Mouse (Mus musculus) heart, adult 2 months (tissue): ENCODE measurements around the gene Daxx. TPM values are rescaled to one million over a fixed set of nuclear protein-coding genes. Genes with fewer than 3 reads are reported as not detected.

Experiments
- DNase-seq, 2 experiments: peaks; one replicate each; pipeline ENCODE4 v3.0.0; 2021
- H3K27ac ChIP-seq: fragments of 200-600 bp; 2 replicates; pipeline ENCODE4 v1.8.1; 2022
- H3K27me3 ChIP-seq: fragments of 200-500 bp; 2 replicates; pipeline ENCODE4 v1.6.1; 2012; ENCODE audit warnings: mild to moderate bottlenecking, low read length, inconsistent platforms, mixed read lengths; ENCODE audit not compliant: control insufficient read depth, insufficient read depth
- H3K36me3 ChIP-seq: fragments of 200-500 bp; 2 replicates; pipeline ENCODE4 v1.6.1; 2012; ENCODE audit warnings: low read length, inconsistent platforms; ENCODE audit not compliant: control insufficient read depth, insufficient read depth
- H3K4me1 ChIP-seq: fragments of 200-500 bp; 2 replicates; pipeline ENCODE4 v1.6.1; 2011; ENCODE audit warnings: low read length; ENCODE audit not compliant: control insufficient read depth, insufficient read depth
- H3K4me3 ChIP-seq: fragments of 200-600 bp; 2 replicates; pipeline ENCODE4 v1.8.1; 2022
- H3K79me2 ChIP-seq: fragments of 200-500 bp; replicated peaks from 2 replicates; pipeline ENCODE4 v1.6.1; 2012; ENCODE audit warnings: mild to moderate bottlenecking, inconsistent platforms, low read length, moderate library complexity, mixed read lengths; ENCODE audit not compliant: control insufficient read depth, insufficient read depth
- H3K9ac ChIP-seq: fragments of 200-500 bp; 2 replicates; pipeline ENCODE4 v1.6.1; 2012; ENCODE audit warnings: low read depth, mild to moderate bottlenecking, control low read depth, inconsistent platforms, low read length, mixed read lengths
- CTCF ChIP-seq: fragments of 200-600 bp; IDR thresholded peaks from 2 replicates; pipeline ENCODE4 v1.8.1; 2022; ENCODE audit warnings: antibody characterized with exemption, mild to moderate bottlenecking, moderate library complexity
- EP300 ChIP-seq: fragments of 200-500 bp; IDR thresholded peaks from 2 replicates; pipeline ENCODE4 v1.6.1; 2011; ENCODE audit warnings: low read depth, low read length, control low read depth; ENCODE audit not compliant: insufficient read depth
- POLR2A ChIP-seq: fragments of 200-500 bp; IDR thresholded peaks from 2 replicates; pipeline ENCODE4 v1.6.1; 2011; ENCODE audit warnings: mild to moderate bottlenecking, low read depth, low read length, control low read depth; ENCODE audit not compliant: insufficient read depth
- WGBS: fragments of 180-500 bp; shearing (Covaris S2); methylation state at CpG from one replicate; pipeline ENCODE4 v1.1.7; 2018; 5-methylcytosine and 5-hydroxymethylcytosine counted together
- intact Hi-C: fragments of 180-260 bp; cut with DNase I; formaldehyde crosslinking; loops from one replicate; pipeline ENCODE4 v1.15.1; 2025
- microRNA-seq, 2 experiments: library from miRNA; unstranded; fragments of <30 nt; microRNA quantifications; one replicate each; pipeline ENCODE4 v1.2.0; 2021
- polyA plus RNA-seq: library from polyadenylated mRNA; depleted of rRNA; stranded (reverse); fragments of >200 nt; gene quantifications from 2 replicates; pipeline ENCODE4 v1.2.3, GENCODE M21; 2012; rRNA removed
- total RNA-seq, 2 experiments: library from RNA; stranded (reverse); gene quantifications; 2 replicates each; pipeline ENCODE4 v1.2.3; 2021

Gene Daxx
- total and polyA plus RNA-seq, 3 experiments, result 11.5 to 20.5 (median 16.4) TPM

GRCm38 (mm10) chr17:33959135-33959534 is 49.9 kb downstream of the Daxx start:
- Histone ChIP-seq H3K27ac (no peak overlapping the region), H3K36me3 (peaks cover under 1% of the 10 kb centered on the region; the same call in 1 of the 2 replicates), H3K79me2 (0 out of 2 replicates have a peak, but pooled peaks cover 1% of the 10 kb centered on the region), H3K27me3 (no peaks in the 10 kb centered on the region), H3K4me1 (peaks cover 4% of the 10 kb centered on the region; the same call in 1 of the 2 replicates), H3K9ac (no peak overlapping the region), H3K4me3 (no peak overlapping the region)
- TF ChIP-seq CTCF, result no peak
- TF ChIP-seq EP300, result no peak
- no peak for TF ChIP-seq POLR2A
- 93% methylated on average over 13 of the region's 13 CpGs for WGBS
- DNase-seq, result no peak
- intact Hi-C loops, result no loop called here

- Histone ChIP-seq H3K9ac (no peak overlapping the region), H3K36me3 (no peaks in the 10 kb centered on the region), H3K4me1 (no peaks in the 10 kb centered on the region; the same call in 1 of the 2 replicates), H3K79me2 (0 out of 2 replicates have a peak, but pooled peaks cover 1% of the 10 kb centered on the region), H3K27ac (no peak overlapping the region), H3K27me3 (no peaks in the 10 kb centered on the region), H3K4me3 (no peak overlapping the region)
- WGBS, result 93% methylated on average over 15 of the region's 15 CpGs
- intact Hi-C loops, result no loop called here
- DNase-seq, result no peak
- no peak for TF ChIP-seq CTCF
- TF ChIP-seq EP300, result no peak
- no peak for TF ChIP-seq POLR2A
These were observed 50.7 kb downstream of the Daxx start for GRCm38 (mm10) chr17:33959948-33960347.

- H3K4me3 ChIP-seq, result no peak overlapping the region
- no peak overlapping the region for H3K27ac ChIP-seq
- no peak for TF ChIP-seq CTCF
- no peak for TF ChIP-seq POLR2A
- TF ChIP-seq EP300, result no peak
- H3K79me2 ChIP-seq, result 0 out of 2 replicates have a peak, but pooled peaks cover 1% of the 10 kb centered on the region
- H3K9ac ChIP-seq, result no peak overlapping the region
- H3K36me3 ChIP-seq, result no peaks in the 10 kb centered on the region
- 88% methylated on average over 7 of the region's 7 CpGs for WGBS
- DNase-seq, result no peak
- intact Hi-C loops, result no loop called here
- no peaks in the 10 kb centered on the region for H3K27me3 ChIP-seq
- H3K4me1 ChIP-seq, result no peaks in the 10 kb centered on the region
These were observed 53.7 kb downstream of the Daxx start for GRCm38 (mm10) chr17:33962876-33963275.

Small RNAs within 50 kb of the gene (microRNA-seq; reads per million reads assigned to microRNA genes)
- gene Gm27740, result 0 reads per million in 2 experiments

Other genes starting within 250 kb of the Daxx start
- gene Hnrnpm, start 222.6 kb upstream of the Daxx start, total RNA-seq, result 10 to 100 TPM; 87.9 to 89.9 TPM
- 36.2 and 51.2 TPM in 2 replicates for gene Hnrnpm, start 222.6 kb upstream of the Daxx start, polyA plus RNA-seq
- 100 to 1,000 TPM; 136 to 182 TPM for gene March2, start 190.7 kb upstream of the Daxx start, total RNA-seq
- gene March2, start 190.7 kb upstream of the Daxx start, polyA plus RNA-seq, result 146 and 147 TPM in 2 replicates
- 100 to 1,000 TPM; 238 to 272 TPM for gene Rab11b, start 148.9 kb upstream of the Daxx start, total RNA-seq
- gene Rab11b, start 148.9 kb upstream of the Daxx start, polyA plus RNA-seq, result 388 and 477 TPM in 2 replicates
- 1 to 10 TPM; 4.7 to 7.2 TPM for gene Angptl4, start 127.6 kb upstream of the Daxx start, total RNA-seq
- gene Angptl4, start 127.6 kb upstream of the Daxx start, polyA plus RNA-seq, result 13.2 and 18.9 TPM in 2 replicates
- 10 to 100 TPM; 54.6 to 61.0 TPM for gene Kank3, start 98.9 kb upstream of the Daxx start, total RNA-seq
- 139 and 168 TPM in 2 replicates for gene Kank3, start 98.9 kb upstream of the Daxx start, polyA plus RNA-seq
- 100 to 1,000 TPM; 683 to 757 TPM for gene Rps28, start 84.9 kb upstream of the Daxx start, total RNA-seq
- gene Rps28, start 84.9 kb upstream of the Daxx start, polyA plus RNA-seq, result 329 and 480 TPM in 2 replicates
- 100 to 1,000 TPM; 609 to 707 TPM for gene Ndufa7, start 84.8 kb upstream of the Daxx start, total RNA-seq
- 755 and 759 TPM in 2 replicates for gene Ndufa7, start 84.8 kb upstream of the Daxx start, polyA plus RNA-seq
- 10 to 100 TPM; 27.8 to 34.3 TPM for gene Cd320, start 66.3 kb upstream of the Daxx start, total RNA-seq
- gene Cd320, start 66.3 kb upstream of the Daxx start, polyA plus RNA-seq, result 36.1 and 46.9 TPM in 2 replicates
- not detected for gene Gm7029, start 35.6 kb upstream of the Daxx start, total RNA-seq
- not detected in 2 replicates for gene Gm7029, start 35.6 kb upstream of the Daxx start, polyA plus RNA-seq
- gene Kifc1, start 18.8 kb upstream of the Daxx start, total RNA-seq, result under 1 TPM; 0.57 to 0.66 TPM
- gene Kifc1, start 18.8 kb upstream of the Daxx start, polyA plus RNA-seq, result 0.59 and 0.94 TPM in 2 replicates
- not detected for gene Platr17, start 4.3 kb upstream of the Daxx start, total RNA-seq
- gene Platr17, start 4.3 kb upstream of the Daxx start, polyA plus RNA-seq, result not detected in 2 replicates
- gene Tapbp, start 6.5 kb downstream of the Daxx start, total RNA-seq, result 100 to 1,000 TPM in 1 of 2 experiments, 10 to 100 TPM in 1; 98.9 to 124 TPM
- gene Tapbp, start 6.5 kb downstream of the Daxx start, polyA plus RNA-seq, result 62.5 and 75.7 TPM in 2 replicates
- gene Zbtb22, start 6.5 kb downstream of the Daxx start, total RNA-seq, result 10 to 100 TPM; 13.7 to 18.8 TPM
- gene Zbtb22, start 6.5 kb downstream of the Daxx start, polyA plus RNA-seq, result 24.6 and 26.8 TPM in 2 replicates
- 10 to 100 TPM; 33.2 to 36.0 TPM for gene Rgl2, start 20.1 kb downstream of the Daxx start, total RNA-seq
- gene Rgl2, start 20.1 kb downstream of the Daxx start, polyA plus RNA-seq, result 89.1 and 101 TPM in 2 replicates
- gene Pfdn6, start 30.9 kb downstream of the Daxx start, total RNA-seq, result 10 to 100 TPM; 77.7 to 81.0 TPM
- gene Pfdn6, start 30.9 kb downstream of the Daxx start, polyA plus RNA-seq, result 28.0 and 29.6 TPM in 2 replicates
- gene Wdr46, start 31.2 kb downstream of the Daxx start, total RNA-seq, result 10 to 100 TPM in 1 of 2 experiments, 1 to 10 TPM in 1; 8.8 to 10.0 TPM
- 8.7 and 9.1 TPM in 2 replicates for gene Wdr46, start 31.2 kb downstream of the Daxx start, polyA plus RNA-seq
- gene B3galt4, start 42.1 kb downstream of the Daxx start, total RNA-seq, result 1 to 10 TPM; 1.8 to 1.9 TPM
- 2.4 and 3.4 TPM in 2 replicates for gene B3galt4, start 42.1 kb downstream of the Daxx start, polyA plus RNA-seq
- gene Vps52, start 46.4 kb downstream of the Daxx start, total RNA-seq, result 10 to 100 TPM; 38.1 to 39.1 TPM
- 47.8 and 56.4 TPM in 2 replicates for gene Vps52, start 46.4 kb downstream of the Daxx start, polyA plus RNA-seq
- 100 to 1,000 TPM; 364 to 420 TPM for gene Rps18, start 46.6 kb downstream of the Daxx start, total RNA-seq
- gene Rps18, start 46.6 kb downstream of the Daxx start, polyA plus RNA-seq, result 180 and 194 TPM in 2 replicates
- gene H2-K1, start 90.9 kb downstream of the Daxx start, total RNA-seq, result 100 to 1,000 TPM; 103 to 117 TPM
- 655 and 1,075 TPM in 2 replicates for gene H2-K1, start 90.9 kb downstream of the Daxx start, polyA plus RNA-seq
- 10 to 100 TPM; 13.0 to 13.1 TPM for gene Ring1, start 115.3 kb downstream of the Daxx start, total RNA-seq
- gene Ring1, start 115.3 kb downstream of the Daxx start, polyA plus RNA-seq, result 18.6 and 20.8 TPM in 2 replicates
- 100 to 1,000 TPM; 112 to 138 TPM for gene H2-Ke6, start 118.6 kb downstream of the Daxx start, total RNA-seq
- 87.0 and 91.6 TPM in 2 replicates for gene H2-Ke6, start 118.6 kb downstream of the Daxx start, polyA plus RNA-seq
- 10 to 100 TPM; 76.0 to 79.8 TPM for gene Slc39a7, start 122.3 kb downstream of the Daxx start, total RNA-seq
- gene Slc39a7, start 122.3 kb downstream of the Daxx start, polyA plus RNA-seq, result 64.0 and 72.5 TPM in 2 replicates
- 10 to 100 TPM; 39.1 to 42.4 TPM for gene Rxrb, start 122.4 kb downstream of the Daxx start, total RNA-seq
- gene Rxrb, start 122.4 kb downstream of the Daxx start, polyA plus RNA-seq, result 38.8 and 41.3 TPM in 2 replicates
- 1 to 10 TPM in 1 of 2 experiments, under 1 TPM in 1; 0.89 to 1.8 TPM for gene Col11a2, start 130.0 kb downstream of the Daxx start, total RNA-seq
- 0.98 and 1.7 TPM in 2 replicates for gene Col11a2, start 130.0 kb downstream of the Daxx start, polyA plus RNA-seq
- gene H2-Oa, start 182.9 kb downstream of the Daxx start, total RNA-seq, result under 1 TPM; 0.20 to 0.29 TPM
- 0.79 and 3.2 TPM in 2 replicates for gene H2-Oa, start 182.9 kb downstream of the Daxx start, polyA plus RNA-seq
- gene H2-DMa, start 210.1 kb downstream of the Daxx start, total RNA-seq, result 1 to 10 TPM; 4.0 to 7.5 TPM
- 12.2 and 21.3 TPM in 2 replicates for gene H2-DMa, start 210.1 kb downstream of the Daxx start, polyA plus RNA-seq
- gene Brd2, start 213.2 kb downstream of the Daxx start, total RNA-seq, result 10 to 100 TPM; 67.6 to 71.1 TPM
- 78.9 and 118 TPM in 2 replicates for gene Brd2, start 213.2 kb downstream of the Daxx start, polyA plus RNA-seq
- gene H2-DMb2, start 233.9 kb downstream of the Daxx start, total RNA-seq, result 1 to 10 TPM; 2.1 to 2.3 TPM
- 2.3 and 7.6 TPM in 2 replicates for gene H2-DMb2, start 233.9 kb downstream of the Daxx start, polyA plus RNA-seq
- gene H2-DMb1, start 243.7 kb downstream of the Daxx start, total RNA-seq, result 1 to 10 TPM; 1.6 to 2.2 TPM
- gene H2-DMb1, start 243.7 kb downstream of the Daxx start, polyA plus RNA-seq, result 8.9 and 19.1 TPM in 2 replicates